Mouse (Mus musculus) small intestine, adult 2 months (tissue): Measurements from ENCODE around the gene Gm5617. TPM values are rescaled to one million over a fixed set of nuclear protein-coding genes. Genes with fewer than 3 reads are reported as not detected.

ENCODE experiments used
- H3K27ac ChIP-seq: fragments of 200-500 bp; 2 replicates; pipeline ENCODE4 v1.5.1; 2012; ENCODE audit warnings: low read depth, low read length, control low read depth, inconsistent platforms; ENCODE audit not compliant: insufficient read depth
- H3K27me3 ChIP-seq: fragments of 200-500 bp; 2 replicates; pipeline ENCODE4 v1.6.1; 2012; ENCODE audit warnings: mild to moderate bottlenecking, moderate library complexity, low read length, inconsistent platforms; ENCODE audit not compliant: control insufficient read depth, insufficient read depth
- H3K36me3 ChIP-seq: fragments of 200-500 bp; 2 replicates; pipeline ENCODE4 v1.6.1; 2012; ENCODE audit warnings: mild to moderate bottlenecking, low read length, control low read depth, inconsistent platforms; ENCODE audit not compliant: control insufficient read depth, insufficient read depth
- H3K4me1 ChIP-seq: fragments of 200-500 bp; 2 replicates; pipeline ENCODE4 v1.6.1; 2012; ENCODE audit warnings: low read length, inconsistent platforms, mixed read lengths; ENCODE audit not compliant: control insufficient read depth, insufficient read depth, insufficient read length
- H3K4me3 ChIP-seq: fragments of 200-500 bp; 2 replicates; pipeline ENCODE4 v1.5.1; 2012; ENCODE audit warnings: low read depth, mild to moderate bottlenecking, control low read depth, inconsistent platforms, low read length, moderate library complexity
- CTCF ChIP-seq: fragments of 200-500 bp; IDR thresholded peaks from 2 replicates; pipeline ENCODE4 v1.5.1; 2012; ENCODE audit warnings: low read depth, mild to moderate bottlenecking, control low read depth, inconsistent platforms, low read length, moderate library complexity, mixed read lengths; ENCODE audit not compliant: insufficient replicate concordance, insufficient read length; ENCODE audit errors: extremely low read depth
- POLR2A ChIP-seq: fragments of 200-500 bp; IDR thresholded peaks from 2 replicates; pipeline ENCODE4 v1.6.1; 2012; ENCODE audit warnings: low read depth, mild to moderate bottlenecking, control low read depth, inconsistent platforms, low read length, moderate library complexity
- WGBS: fragments of 180-500 bp; shearing (Covaris S2); methylation state at CpG from one replicate; pipeline ENCODE4 v1.1.7; 2018; 5-methylcytosine and 5-hydroxymethylcytosine counted together
- polyA plus RNA-seq: library from polyadenylated mRNA; depleted of rRNA; stranded (reverse); fragments of >200 nt; gene quantifications from 2 replicates; pipeline ENCODE4 v1.2.3, GENCODE M21; 2012; rRNA removed

Gene Gm5617
- polyA plus RNA-seq, 1 experiment: 68.0 TPM

GRCm38 (mm10) chr9:48538688-48539087 is 43.4 kb downstream of the Gm5617 start:
- H3K4me1 ChIP-seq: no peaks in the 10 kb centered on the region
- no peak overlapping the region for H3K27ac ChIP-seq
- H3K27me3 ChIP-seq: no peaks in the 10 kb centered on the region; the same call in 1 of the 2 replicates
- H3K36me3 ChIP-seq: no peaks in the 10 kb centered on the region
- no peak overlapping the region for H3K4me3 ChIP-seq
- WGBS: 21% methylated on average over 12 of the region's 12 CpGs
- TF ChIP-seq CTCF (no peak), POLR2A (no peak)

Other genes starting within 250 kb of the Gm5617 start
- gene Nxpe2, start 142.0 kb upstream of the Gm5617 start, polyA plus RNA-seq: 0.52 TPM in 1 of 2 replicates, not detected in the other
- 18.0 and 26.4 TPM in 2 replicates for gene Rexo2, start 14.8 kb upstream of the Gm5617 start, polyA plus RNA-seq
- gene Rbm7, start 143 bp upstream of the Gm5617 start, polyA plus RNA-seq: 10.0 and 10.4 TPM in 2 replicates
- 0.77 and 1.5 TPM in 2 replicates for gene Nnmt, start 109.7 kb downstream of the Gm5617 start, polyA plus RNA-seq